Mouse (Mus musculus): ENCODE measurements around the gene Mmp11. TPM values are rescaled to one million over a fixed set of nuclear protein-coding genes. Genes with fewer than 3 reads are reported as not detected.

Mmp11 gene
- polyA plus RNA-seq, 1 experiment from 2014 or later, result 40.4 TPM

Other genes with a start within 250 kb of the Mmp11 start
- 31.7 and 31.9 TPM in 2 replicates for gene Cabin1, start 172.2 kb downstream of the Mmp11 start, polyA plus RNA-seq (2015; fragmentation: Nextera tagmentation; extraction: Ambion mirVana)
- 101 and 105 TPM in 2 replicates for gene Ddt, start 163.1 kb downstream of the Mmp11 start, polyA plus RNA-seq (2015; fragmentation: Nextera tagmentation; extraction: Ambion mirVana)
- not detected in 2 replicates for gene Gm20441, start 155.5 kb downstream of the Mmp11 start, polyA plus RNA-seq (2015; fragmentation: Nextera tagmentation; extraction: Ambion mirVana)
- gene Gstt3, start 155.1 kb downstream of the Mmp11 start, polyA plus RNA-seq (2015; fragmentation: Nextera tagmentation; extraction: Ambion mirVana), result 0.96 and 1.3 TPM in 2 replicates
- gene Gstt1, start 137.9 kb downstream of the Mmp11 start, polyA plus RNA-seq (2015; fragmentation: Nextera tagmentation; extraction: Ambion mirVana), result 5.6 and 6.0 TPM in 2 replicates
- not detected in 2 replicates for gene Gstt4, start 114.0 kb downstream of the Mmp11 start, polyA plus RNA-seq (2015; fragmentation: Nextera tagmentation; extraction: Ambion mirVana)
- 5.8 and 8.0 TPM in 2 replicates for gene Gstt2, start 99.1 kb downstream of the Mmp11 start, polyA plus RNA-seq (2015; fragmentation: Nextera tagmentation; extraction: Ambion mirVana)
- 1,679 and 1,725 TPM in 2 replicates for gene Mif, start 76.3 kb downstream of the Mmp11 start, polyA plus RNA-seq (2015; fragmentation: Nextera tagmentation; extraction: Ambion mirVana)
- 2.1 and 2.9 TPM in 2 replicates for gene Derl3, start 43.1 kb downstream of the Mmp11 start, polyA plus RNA-seq (2015; fragmentation: Nextera tagmentation; extraction: Ambion mirVana)
- gene Smarcb1, start 14.9 kb downstream of the Mmp11 start, polyA plus RNA-seq (2015; fragmentation: Nextera tagmentation; extraction: Ambion mirVana), result 279 and 287 TPM in 2 replicates
- 46.4 and 54.4 TPM in 2 replicates for gene Chchd10, start 3.4 kb downstream of the Mmp11 start, polyA plus RNA-seq (2015; fragmentation: Nextera tagmentation; extraction: Ambion mirVana)
- 1.4 and 3.0 TPM in 2 replicates for gene Gm867, start 4.2 kb upstream of the Mmp11 start, polyA plus RNA-seq (2015; fragmentation: Nextera tagmentation; extraction: Ambion mirVana)
- gene Vpreb3, start 6.6 kb upstream of the Mmp11 start, polyA plus RNA-seq (2015; fragmentation: Nextera tagmentation; extraction: Ambion mirVana), result 1.2 TPM in 2 replicates
- not detected in 2 replicates for gene Gm5134, start 18.0 kb upstream of the Mmp11 start, polyA plus RNA-seq (2015; fragmentation: Nextera tagmentation; extraction: Ambion mirVana)
- gene Zfp280b, start 96.2 kb upstream of the Mmp11 start, polyA plus RNA-seq (2015; fragmentation: Nextera tagmentation; extraction: Ambion mirVana), result 12.0 and 12.4 TPM in 2 replicates
- gene Slc5a4b, start 174.5 kb upstream of the Mmp11 start, polyA plus RNA-seq (2015; fragmentation: Nextera tagmentation; extraction: Ambion mirVana), result not detected in 2 replicates
- gene Slc5a4a, start 211.0 kb upstream of the Mmp11 start, polyA plus RNA-seq (2015; fragmentation: Nextera tagmentation; extraction: Ambion mirVana), result not detected in 2 replicates

Measured in neural tube, embryonic 13.5 days (tissue).